Mouse (Mus musculus): Measurements from ENCODE around the gene Rgs16. TPM values are rescaled to one million over a fixed set of nuclear protein-coding genes. Genes with fewer than 3 reads are reported as not detected.

The Rgs16 gene
- total RNA-seq (2012; rRNA removed): 4.5 and 8.6 TPM in 2 replicates

DNA sequence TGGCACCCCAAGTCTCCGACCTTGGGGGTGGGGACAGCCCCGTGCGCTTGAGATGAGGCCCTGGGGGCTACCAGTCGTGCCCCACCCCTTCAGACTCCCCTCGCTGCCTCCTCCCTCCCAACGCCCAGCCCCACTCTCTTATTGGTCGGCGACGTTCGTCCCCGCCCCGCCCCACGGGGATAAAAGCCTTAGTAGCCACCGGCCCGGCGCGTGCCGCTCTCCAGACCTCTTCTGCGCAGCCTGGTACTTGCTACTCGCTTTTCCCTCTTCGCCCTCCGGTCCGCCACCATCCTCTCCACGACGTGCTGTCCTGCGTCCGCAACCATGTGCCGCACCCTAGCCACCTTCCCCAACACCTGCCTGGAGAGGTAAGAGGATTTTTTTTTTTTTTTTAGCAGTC lies at the start of gene Rgs16:
Gene Rgs16 (plus strand): TSS at position 205 of the 400 bp plus-strand sequence.
- peak within 1 kb of the TSS; percentile 56 for H3K9ac ChIP-seq (ENCODE audit: insufficient read depth, low read depth, low read length, poor library complexity, severe bottlenecking)
- H3K4me3 ChIP-seq (ENCODE audit: insufficient read depth in 1 of 2, low read depth in 1 of 2, low read length in 2 of 2, poor library complexity in 1 of 2, severe bottlenecking in 1 of 2): peak within 1 kb of the TSS; percentile 66 to 69
- H3K27ac ChIP-seq (ENCODE audit: insufficient read depth, low read depth, low read length, poor library complexity, severe bottlenecking): no peak within 1 kb of the TSS
- peaks cover 10% of the 10 kb centered on the region; the same call in 1 of the 2 replicates for H3K36me3 ChIP-seq (ENCODE audit: control insufficient read depth, insufficient read depth, low read length, poor library complexity, severe bottlenecking)
- DNase-seq (ENCODE audit: low read depth, low spot score): peak; percentile 70
- TF ChIP-seq ZC3H11A (IDR thresholded peaks at IDR 0.05; ENCODE audit: borderline replicate concordance, low read depth, low read length) (no peak), ZNF384 (IDR thresholded peaks at IDR 0.05; ENCODE audit: low read depth, low read length) (peak; percentile 78), HCFC1 (IDR thresholded peaks at IDR 0.05; ENCODE audit: borderline replicate concordance, insufficient read depth, low read length) (no peak)
- peaks cover 0 to 5% of the 10 kb centered on the region in 2 experiments; a peak in 1 of 4 replicates for H3K4me1 ChIP-seq (ENCODE audit: control insufficient read depth in 2 of 2, insufficient read depth in 2 of 2, low read length in 2 of 2, poor library complexity in 1 of 2)
- in situ Hi-C loops (cut with MboI; ENCODE audit: low sequenced_read_pairs in 2 of 2, unreplicated experiment in 2 of 2): no loop called here
- no peaks in the 10 kb centered on the region for H3K9me3 ChIP-seq (ENCODE audit: control insufficient read depth, insufficient read depth, low read depth, low read length)

DNA sequence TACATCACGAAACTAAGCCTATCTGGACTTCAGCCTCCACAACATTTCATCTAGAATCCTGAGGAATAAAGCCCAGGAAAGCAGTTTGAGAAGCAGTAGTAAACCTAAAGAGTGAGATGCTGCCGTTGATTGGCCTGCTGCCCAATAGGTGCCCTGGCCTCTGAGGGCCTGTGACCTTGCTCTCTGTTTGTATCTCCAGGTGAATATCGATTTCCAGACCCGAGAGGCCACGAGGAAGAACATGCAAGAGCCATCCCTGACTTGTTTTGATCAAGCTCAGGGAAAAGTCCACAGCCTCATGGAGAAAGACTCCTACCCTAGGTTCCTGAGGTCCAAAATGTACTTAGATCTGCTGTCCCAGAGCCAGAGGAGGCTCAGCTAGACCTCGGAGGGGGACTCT lies 47.6 kb upstream of the Rgs16 start:
- in situ Hi-C loops (cut with MboI; ENCODE audit: low sequenced_read_pairs in 2 of 2, unreplicated experiment in 2 of 2): no loop called here
- Histone ChIP-seq H3K9ac (ENCODE audit: insufficient read depth, low read depth, low read length, poor library complexity, severe bottlenecking) (no peak overlapping the region), H3K4me3 (ENCODE audit: insufficient read depth in 1 of 2, low read depth in 1 of 2, low read length in 2 of 2, poor library complexity in 1 of 2, severe bottlenecking in 1 of 2) (no peak overlapping the region), H3K27ac (ENCODE audit: insufficient read depth, low read depth, low read length, poor library complexity, severe bottlenecking) (0 out of 2 replicates have a peak overlapping the region, but pooled peaks have one; percentile 19), H3K36me3 (ENCODE audit: control insufficient read depth, insufficient read depth, low read length, poor library complexity, severe bottlenecking) (no peaks in the 10 kb centered on the region), H3K4me1 (ENCODE audit: control insufficient read depth in 2 of 2, insufficient read depth in 2 of 2, low read length in 2 of 2, poor library complexity in 1 of 2) (peaks cover 4 to 5% of the 10 kb centered on the region in 2 experiments; a peak in 2 of 4 replicates), H3K9me3 (ENCODE audit: control insufficient read depth, insufficient read depth, low read depth, low read length) (no peaks in the 10 kb centered on the region)
- DNase-seq (ENCODE audit: low read depth, low spot score): no peak
- TF ChIP-seq ZNF384 (IDR thresholded peaks at IDR 0.05; ENCODE audit: low read depth, low read length) (no peak), ZC3H11A (IDR thresholded peaks at IDR 0.05; ENCODE audit: borderline replicate concordance, low read depth, low read length) (no peak), HCFC1 (IDR thresholded peaks at IDR 0.05; ENCODE audit: borderline replicate concordance, insufficient read depth, low read length) (no peak), CHD2 (IDR thresholded peaks at IDR 0.05; ENCODE audit: low read depth, low read length) (no peak), MAFK (IDR thresholded peaks at IDR 0.05; ENCODE audit: insufficient read depth, low read depth, low read length) (no peak)

DNA sequence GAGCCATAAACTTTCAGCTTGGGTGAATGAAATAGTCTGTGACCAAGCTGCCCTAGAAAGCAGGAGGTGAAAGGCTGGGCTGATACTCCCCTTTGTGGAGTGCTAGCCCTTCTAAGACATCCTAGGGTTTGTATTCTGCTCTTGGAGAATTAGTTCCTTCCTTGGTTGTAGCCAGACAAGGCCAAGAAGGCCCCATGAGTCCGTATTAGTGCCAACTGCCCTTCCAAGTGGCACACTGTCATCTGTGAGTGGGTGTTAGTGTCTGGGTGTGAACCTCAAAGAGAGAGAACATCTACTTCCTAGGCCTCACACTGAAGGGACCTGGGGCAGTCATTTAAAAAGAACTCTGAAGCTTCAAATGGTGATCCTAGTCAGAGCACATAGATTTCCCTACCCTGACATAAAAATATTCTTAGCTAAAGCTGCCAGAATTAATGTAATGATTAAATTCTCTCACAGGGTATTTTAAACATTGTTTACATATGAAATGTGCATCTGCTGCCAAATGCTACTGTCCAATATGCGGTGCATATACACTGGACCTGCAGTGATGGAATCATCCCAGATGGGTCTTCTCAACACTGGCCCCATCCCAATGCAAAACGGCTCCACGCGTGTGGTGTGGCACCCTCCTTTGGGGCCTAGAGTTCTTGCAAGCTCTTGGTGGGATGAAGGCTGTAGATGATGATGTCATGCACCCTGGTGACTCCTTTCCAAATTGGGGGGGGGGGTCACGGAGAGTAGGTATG lies 45.6 kb upstream of the Rgs16 start:
- Histone ChIP-seq H3K4me3 (ENCODE audit: insufficient read depth in 1 of 2, low read depth in 1 of 2, low read length in 2 of 2, poor library complexity in 1 of 2, severe bottlenecking in 1 of 2) (no peak overlapping the region), H3K27ac (ENCODE audit: insufficient read depth, low read depth, low read length, poor library complexity, severe bottlenecking) (no peak overlapping the region)
- no peak for DNase-seq (ENCODE audit: low read depth, low spot score)

DNA sequence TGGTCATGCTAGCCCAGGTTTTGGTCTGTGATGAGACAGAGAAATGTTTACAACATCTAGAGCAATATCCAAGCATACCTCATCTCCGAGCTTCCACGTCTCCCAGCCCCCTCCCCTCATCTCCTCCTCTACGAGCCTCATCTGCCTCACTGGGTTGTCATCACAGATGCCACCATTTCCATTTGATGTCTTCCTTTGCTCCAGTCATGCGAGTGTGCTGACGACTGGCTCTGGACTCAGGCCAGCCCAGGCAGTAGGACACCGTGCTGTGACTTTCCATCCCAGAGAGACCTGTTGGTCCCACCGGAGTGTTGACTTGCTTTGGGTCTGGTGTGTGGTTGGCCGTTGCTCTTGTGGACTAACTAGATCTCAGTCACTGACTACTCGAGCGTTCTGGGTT lies 44.8 kb upstream of the Rgs16 start:
- no peaks in the 10 kb centered on the region for H3K36me3 ChIP-seq (ENCODE audit: control insufficient read depth, insufficient read depth, low read length, poor library complexity, severe bottlenecking)
- no peaks in the 10 kb centered on the region for H3K9me3 ChIP-seq (ENCODE audit: control insufficient read depth, insufficient read depth, low read depth, low read length)
- peaks cover 4 to 5% of the 10 kb centered on the region in 2 experiments; a peak in 2 of 4 replicates for H3K4me1 ChIP-seq (ENCODE audit: control insufficient read depth in 2 of 2, insufficient read depth in 2 of 2, low read length in 2 of 2, poor library complexity in 1 of 2)
- no peak overlapping the region for H3K4me3 ChIP-seq (ENCODE audit: insufficient read depth in 1 of 2, low read depth in 1 of 2, low read length in 2 of 2, poor library complexity in 1 of 2, severe bottlenecking in 1 of 2)
- H3K27ac ChIP-seq (ENCODE audit: insufficient read depth, low read depth, low read length, poor library complexity, severe bottlenecking): no peak overlapping the region
- TF ChIP-seq MAFK (IDR thresholded peaks at IDR 0.05; ENCODE audit: insufficient read depth, low read depth, low read length): no peak
- TF ChIP-seq ZNF384 (IDR thresholded peaks at IDR 0.05; ENCODE audit: low read depth, low read length): no peak
- TF ChIP-seq HCFC1 (IDR thresholded peaks at IDR 0.05; ENCODE audit: borderline replicate concordance, insufficient read depth, low read length): no peak
- no peak for TF ChIP-seq ZC3H11A (IDR thresholded peaks at IDR 0.05; ENCODE audit: borderline replicate concordance, low read depth, low read length)
- TF ChIP-seq CHD2 (IDR thresholded peaks at IDR 0.05; ENCODE audit: low read depth, low read length): no peak
- no peak for DNase-seq (ENCODE audit: low read depth, low spot score)
- H3K9ac ChIP-seq (ENCODE audit: insufficient read depth, low read depth, low read length, poor library complexity, severe bottlenecking): no peak overlapping the region
- in situ Hi-C loops (cut with MboI; ENCODE audit: low sequenced_read_pairs in 2 of 2, unreplicated experiment in 2 of 2): no loop called here

More for the DNA sequence above, 45.6 kb upstream of the Rgs16 start:
- Histone ChIP-seq H3K9ac (ENCODE audit: insufficient read depth, low read depth, low read length, poor library complexity, severe bottlenecking) (no peak overlapping the region), H3K4me1 (ENCODE audit: control insufficient read depth in 2 of 2, insufficient read depth in 2 of 2, low read length in 2 of 2, poor library complexity in 1 of 2) (peaks cover 4 to 5% of the 10 kb centered on the region in 2 experiments; a peak in 2 of 4 replicates), H3K9me3 (ENCODE audit: control insufficient read depth, insufficient read depth, low read depth, low read length) (no peaks in the 10 kb centered on the region), H3K36me3 (ENCODE audit: control insufficient read depth, insufficient read depth, low read length, poor library complexity, severe bottlenecking) (no peaks in the 10 kb centered on the region)
- in situ Hi-C loops (cut with MboI; ENCODE audit: low sequenced_read_pairs in 2 of 2, unreplicated experiment in 2 of 2): no loop called here
- TF ChIP-seq ZNF384 (IDR thresholded peaks at IDR 0.05; ENCODE audit: low read depth, low read length) (no peak), CHD2 (IDR thresholded peaks at IDR 0.05; ENCODE audit: low read depth, low read length) (no peak), MAFK (IDR thresholded peaks at IDR 0.05; ENCODE audit: insufficient read depth, low read depth, low read length) (no peak), HCFC1 (IDR thresholded peaks at IDR 0.05; ENCODE audit: borderline replicate concordance, insufficient read depth, low read length) (no peak), ZC3H11A (IDR thresholded peaks at IDR 0.05; ENCODE audit: borderline replicate concordance, low read depth, low read length) (no peak)

Measured in ES-E14 (cell line).